Mouse (Mus musculus) liver, embryonic 14.5 days (tissue): Measurements from ENCODE around the gene L3mbtl1.

ENCODE experiments used
- CTCF ChIP-seq: IDR thresholded peaks from 2 replicates; pipeline ENCODE4 v1.5.1; 2016; ENCODE audit warnings: antibody characterized with exemption, low read depth, control low read depth
- EP300 ChIP-seq: IDR thresholded peaks from 2 replicates; pipeline ENCODE4 v1.6.1; 2016; ENCODE audit warnings: antibody characterized with exemption, low read depth

DNA sequence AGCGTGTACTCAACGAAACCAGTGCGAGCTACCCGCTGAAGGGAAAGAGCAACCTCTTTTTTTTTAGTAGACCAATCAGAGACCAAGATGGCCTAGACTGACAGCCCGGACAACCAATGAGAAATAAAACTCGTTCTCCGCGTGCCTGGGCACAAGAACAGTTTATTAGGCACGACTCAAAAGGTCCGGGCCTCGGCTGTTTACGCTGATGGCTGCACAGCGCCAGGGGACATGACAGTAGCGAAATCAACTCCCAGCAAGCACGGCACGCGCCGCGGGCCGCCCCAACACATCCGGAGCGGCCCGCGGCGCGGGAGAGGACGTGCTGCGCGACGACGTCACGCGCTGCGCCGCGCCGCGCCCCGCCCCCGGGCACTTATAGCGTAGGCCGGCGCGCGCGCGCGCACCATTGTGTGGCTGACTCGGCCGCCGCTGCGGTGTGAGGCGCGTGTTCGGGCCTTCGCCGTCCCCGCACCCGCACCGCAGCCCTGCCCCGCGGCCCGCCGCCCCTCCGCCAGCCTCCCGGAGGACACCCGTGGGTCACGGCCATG lies 12.1 kb upstream of the L3mbtl1 start, which contains the start of gene Srsf6:
- TF ChIP-seq CTCF (no peak), EP300 (no peak)
